In the genomic region with DNA sequence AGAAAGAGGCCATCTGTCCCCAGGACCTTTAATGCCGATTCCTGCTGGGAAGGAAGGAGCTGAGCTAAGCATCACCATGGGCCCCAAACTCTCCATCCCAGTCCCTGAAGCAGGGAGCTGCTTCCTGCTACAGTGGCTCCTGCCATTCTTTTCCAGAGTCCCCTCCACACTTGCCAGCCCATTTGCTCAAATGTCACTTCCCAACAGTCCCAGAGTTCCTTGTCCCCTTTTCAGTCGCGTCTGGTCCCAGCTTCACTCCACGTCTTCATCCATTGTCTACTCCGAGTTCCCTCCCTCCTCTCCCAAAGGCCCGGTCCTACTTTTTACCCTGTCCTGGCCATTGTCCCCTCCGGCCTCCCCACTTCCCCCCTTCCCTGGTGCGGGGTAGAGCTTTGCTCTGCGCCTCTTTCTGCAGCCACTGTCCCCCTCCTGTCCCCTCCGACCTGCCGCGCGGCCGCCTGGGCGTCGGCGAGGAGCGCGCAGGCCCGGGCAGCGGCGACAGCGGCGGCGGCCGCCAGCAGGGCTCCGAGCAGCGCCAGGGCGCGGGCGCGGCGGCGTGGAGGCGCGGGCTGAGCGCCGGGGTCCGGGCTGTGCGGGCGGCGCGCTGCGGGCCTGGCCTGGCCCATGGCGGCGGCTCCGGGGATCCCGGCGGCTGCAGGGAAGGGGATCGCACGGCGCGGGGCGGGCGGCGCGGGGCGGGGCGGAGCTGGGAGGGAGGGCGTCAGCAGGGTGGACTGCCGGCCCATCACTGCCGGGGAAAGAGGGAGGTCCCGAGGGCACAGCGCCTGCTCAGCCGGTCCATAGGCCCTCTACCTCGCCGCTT, we compare ENCODE assay signal across 8 mouse cellular contexts. TPM values are rescaled to one million over a fixed set of nuclear protein-coding genes. Genes with fewer than 3 reads are reported as not detected.
DNase-seq lines count a peak whose midpoint lies in the region; ATAC-seq and TF ChIP-seq lines count a peak whose summit lies in the region.

Gene Selenon, minus strand, starts transcription at position 673 of the 823 bp plus-strand sequence.

- H3K4me1 ChIP-seq in ES-Bruce4 (ENCODE audit: control insufficient read depth, insufficient read depth, low read length): peaks cover 2% of the 10 kb centered on the region
- peaks cover 33% of the 10 kb centered on the region for H3K4me1 ChIP-seq in embryonic facial prominence, embryonic 15.5 days
- H3K4me1 ChIP-seq in heart, embryonic 15.5 days (replicated peaks): peaks cover 42% of the 10 kb centered on the region
- peaks cover 18% of the 10 kb centered on the region for H3K4me1 ChIP-seq in liver, postnatal 0 days (ENCODE audit: insufficient read depth)
- H3K4me1 ChIP-seq in neural tube, embryonic 14.5 days (ENCODE audit: control insufficient read depth, insufficient read depth, low read length): peaks cover 8% of the 10 kb centered on the region

- H3K4me2 ChIP-seq in embryonic facial prominence, embryonic 15.5 days (replicated peaks): peak within 1 kb of the TSS; percentile 67
- peak within 1 kb of the TSS; percentile 82 for H3K4me2 ChIP-seq in heart, embryonic 15.5 days
- H3K4me2 ChIP-seq in liver, postnatal 0 days (ENCODE audit: low read depth, low read length): peak within 1 kb of the TSS; percentile 81
- H3K4me2 ChIP-seq in neural tube, embryonic 14.5 days (ENCODE audit: low read depth, low read length): peak within 1 kb of the TSS; percentile 67

- TF ChIP-seq EP300 in ES-Bruce4 (IDR thresholded peaks at IDR 0.05; ENCODE audit: insufficient read depth, low read depth, low read length): no peak
- no peak for TF ChIP-seq EP300 in liver, postnatal 0 days (IDR thresholded peaks at IDR 0.05; ENCODE audit: low read depth)

- no peak for TF ChIP-seq POLR2A in ES-Bruce4 (IDR thresholded peaks at IDR 0.05; ENCODE audit: insufficient read depth, low read length)

- no peak for TF ChIP-seq CTCF in ES-Bruce4 (IDR thresholded peaks at IDR 0.05; ENCODE audit: low read depth, low read length)
- no peak for TF ChIP-seq CTCF in liver, postnatal 0 days (IDR thresholded peaks at IDR 0.05; ENCODE audit: low read depth)

- peak; percentile 58 for DNase-seq in adrenal gland, adult 8-10 months
- peak; percentile 81 for DNase-seq in kidney, postnatal 14 days
- peak; percentile 68 for DNase-seq in liver, postnatal 0 days
- DNase-seq in natural killer cell, adult 2 months (ENCODE audit: low spot score in 2 of 2): no peak

- H3K27me3 ChIP-seq in ES-Bruce4 (ENCODE audit: control insufficient read depth, insufficient read depth, low read length, poor library complexity, severe bottlenecking): peaks cover 1% of the 10 kb centered on the region; the same call in 1 of the 2 replicates
- no peaks in the 10 kb centered on the region for H3K27me3 ChIP-seq in embryonic facial prominence, embryonic 15.5 days
- no peaks in the 10 kb centered on the region for H3K27me3 ChIP-seq in heart, embryonic 15.5 days
- peaks cover 6% of the 10 kb centered on the region; the same call in 1 of the 2 replicates for H3K27me3 ChIP-seq in liver, postnatal 0 days (ENCODE audit: insufficient read depth, low read length)
- H3K27me3 ChIP-seq in neural tube, embryonic 14.5 days (ENCODE audit: control insufficient read depth, insufficient read depth, low read length): no peaks in the 10 kb centered on the region

- H3K9ac ChIP-seq in ES-Bruce4 (ENCODE audit: low read depth, poor library complexity, severe bottlenecking): peak within 1 kb of the TSS; percentile 90
- H3K9ac ChIP-seq in embryonic facial prominence, embryonic 15.5 days: peak within 1 kb of the TSS; percentile 88
- peak within 1 kb of the TSS; percentile 97 for H3K9ac ChIP-seq in heart, embryonic 15.5 days
- H3K9ac ChIP-seq in liver, postnatal 0 days (replicated peaks): peak within 1 kb of the TSS; percentile 76
- peak within 1 kb of the TSS; percentile 97 for H3K9ac ChIP-seq in neural tube, embryonic 14.5 days (replicated peaks; ENCODE audit: low read depth, low read length)

- H3K27ac ChIP-seq in ES-Bruce4 (ENCODE audit: insufficient read depth, low read length): no peak within 1 kb of the TSS
- peak within 1 kb of the TSS; percentile 77 for H3K27ac ChIP-seq in embryonic facial prominence, embryonic 15.5 days (replicated peaks)
- H3K27ac ChIP-seq in heart, embryonic 15.5 days: peak within 1 kb of the TSS; percentile 84
- 0 out of 2 replicates have a peak within 1 kb of the TSS, but pooled peaks have one; percentile 40 for H3K27ac ChIP-seq in liver, postnatal 0 days (ENCODE audit: low read depth)
- H3K27ac ChIP-seq in neural tube, embryonic 14.5 days (ENCODE audit: low read depth, low read length): peak within 1 kb of the TSS; percentile 88

- peak; percentile 88 for ATAC-seq in embryonic facial prominence, embryonic 15.5 days (ENCODE audit: insufficient number of reproducible peaks, low FRiP score, low TSS enrichment, low read depth)
- peak; percentile 90 for ATAC-seq in heart, embryonic 15.5 days (replicated peaks; ENCODE audit: insufficient number of reproducible peaks, insufficient read depth, low FRiP score, low read depth)
- peak; percentile 48; the same call in 1 of the 2 replicates for ATAC-seq in liver, postnatal 0 days
- ATAC-seq in neural tube, embryonic 14.5 days (ENCODE audit: low read depth): peak; percentile 80

- peaks cover 3% of the 10 kb centered on the region; the same call in 1 of the 2 replicates for H3K9me3 ChIP-seq in ES-Bruce4 (replicated peaks; ENCODE audit: control insufficient read depth, insufficient read depth, low read length, poor library complexity, severe bottlenecking)
- 0 out of 2 replicates have a peak, but pooled peaks cover 4% of the 10 kb centered on the region for H3K9me3 ChIP-seq in embryonic facial prominence, embryonic 15.5 days (replicated peaks)
- H3K9me3 ChIP-seq in heart, embryonic 15.5 days (replicated peaks): 0 out of 2 replicates have a peak, but pooled peaks cover 3% of the 10 kb centered on the region
- peaks cover 5% of the 10 kb centered on the region; the same call in 1 of the 2 replicates for H3K9me3 ChIP-seq in liver, postnatal 0 days (ENCODE audit: low read length)
- no peaks in the 10 kb centered on the region for H3K9me3 ChIP-seq in neural tube, embryonic 14.5 days (ENCODE audit: control insufficient read depth, low read length)

- no peaks in the 10 kb centered on the region for H3K36me3 ChIP-seq in ES-Bruce4 (ENCODE audit: control insufficient read depth, insufficient read depth, low read length, poor library complexity, severe bottlenecking)
- peaks cover 25% of the 10 kb centered on the region for H3K36me3 ChIP-seq in embryonic facial prominence, embryonic 15.5 days
- H3K36me3 ChIP-seq in heart, embryonic 15.5 days: peaks cover 12% of the 10 kb centered on the region
- H3K36me3 ChIP-seq in liver, postnatal 0 days (replicated peaks; ENCODE audit: insufficient read depth, low read length): no peaks in the 10 kb centered on the region; the same call in 1 of the 2 replicates
- no peaks in the 10 kb centered on the region for H3K36me3 ChIP-seq in neural tube, embryonic 14.5 days (ENCODE audit: control insufficient read depth, insufficient read depth, low read length)

- peak within 1 kb of the TSS; percentile 84 for H3K4me3 ChIP-seq in ES-Bruce4 (ENCODE audit: low read depth, low read length)
- peak within 1 kb of the TSS; percentile 73 for H3K4me3 ChIP-seq in embryonic facial prominence, embryonic 15.5 days (replicated peaks)
- peak within 1 kb of the TSS; percentile 76 for H3K4me3 ChIP-seq in heart, embryonic 15.5 days
- peak within 1 kb of the TSS; percentile 57 for H3K4me3 ChIP-seq in liver, postnatal 0 days (ENCODE audit: low read depth, low read length)
- H3K4me3 ChIP-seq in neural tube, embryonic 14.5 days (ENCODE audit: low read depth, low read length): peak within 1 kb of the TSS; percentile 71

- under 1% methylated on average over 50 of the region's 67 CpGs for WGBS in embryonic facial prominence, embryonic 15.5 days
- under 1% methylated on average over 28 of the region's 67 CpGs for WGBS in heart, embryonic 15.5 days
- 1% methylated on average over 50 of the region's 67 CpGs for WGBS in liver, postnatal 0 days (ENCODE audit: insufficient replicate concordance)
- under 1% methylated on average over 59 of the region's 67 CpGs for WGBS in neural tube, embryonic 14.5 days

RNA-seq across cellular contexts. Expression of gene Selenon, which starts in this region (rescaled TPM):
- 21.6 and 23.0 TPM in 2 replicates for polyA plus RNA-seq in ES-Bruce4 (2011; ENCODE audit: insufficient read depth, insufficient read length, low read depth, missing spikeins)
- total RNA-seq in adrenal gland, adult 8-10 months (2022): 10 to 100 TPM; 28.9 to 58.1 (median 44.4) TPM
- polyA plus RNA-seq in embryonic facial prominence, embryonic 15.5 days (2015; fragmentation: Nextera tagmentation; extraction: Ambion mirVana): 19.8 and 29.8 TPM in 2 replicates
- 30.8 and 42.0 TPM in 2 replicates for polyA plus RNA-seq in heart, embryonic 15.5 days (2015; fragmentation: Nextera tagmentation; extraction: Ambion mirVana)
- 2.8 TPM in 2 replicates for polyA plus RNA-seq in liver, postnatal 0 days (2015; fragmentation: Nextera tagmentation; extraction: Ambion mirVana)
- 11.2 and 12.1 TPM in 2 replicates for polyA plus RNA-seq in neural tube, embryonic 14.5 days (2014; fragmentation: Nextera tagmentation; extraction: Ambion mirVana)

Comparison
In these comparisons a context has a peak if more than half of its experiments do, and no peak if none do; other contexts are left out.
1. DNase-seq: peak in adrenal gland, adult 8-10 months (single experiment), kidney, postnatal 14 days (single experiment) and liver, postnatal 0 days (single experiment); none in natural killer cell, adult 2 months (0 of 2).
2. Peak in every context shown above with its lines, with median percentiles within 50 percentile points of each other: H3K4me3 ChIP-seq, H3K9ac ChIP-seq, ATAC-seq and H3K4me2 ChIP-seq.